Mouse (Mus musculus): ENCODE measurements at regions not wholly inside any gene's neighbourhood (a gene's known extent, or its start where the extent isn't known, plus 50 kb on each side); places are given as distances from the start of the nearest gene placed in this dataset.

GRCm38 (mm10) chr7:129978576-129978975 lies 386.9 kb downstream of the Wdr11 start:
- no peak overlapping the region for H3K4me2 ChIP-seq (ENCODE audit: low read depth)
- DNase-seq (ENCODE audit: low read depth in 3 of 3, low spot score in 3 of 3): no peak
- ATAC-seq (ENCODE audit: insufficient read depth): no peak
- H3K9ac ChIP-seq (replicated peaks): no peak overlapping the region
- no peaks in the 10 kb centered on the region for H3K4me1 ChIP-seq (replicated peaks; ENCODE audit: control insufficient read depth in 2 of 2, insufficient read depth in 2 of 2, low read length in 1 of 2)
- TF ChIP-seq CTCF (IDR thresholded peaks at IDR 0.05; ENCODE audit: low read depth) (no peak), EP300 (IDR thresholded peaks at IDR 0.05; ENCODE audit: low read depth) (no peak)
- H3K27ac ChIP-seq: no peak overlapping the region
- no peaks in the 10 kb centered on the region for H3K9me3 ChIP-seq (ENCODE audit: control insufficient read depth, low read length)
- no peaks in the 10 kb centered on the region for H3K36me3 ChIP-seq (replicated peaks; ENCODE audit: control insufficient read depth, insufficient read depth, low read depth)
- WGBS (ENCODE audit: insufficient replicate concordance): 68% methylated on average over 5 of the region's 5 CpGs
- H3K4me3 ChIP-seq (ENCODE audit: insufficient read depth in 1 of 2, low read depth in 2 of 2, low read length in 2 of 2): no peak overlapping the region
- no peaks in the 10 kb centered on the region for H3K27me3 ChIP-seq (ENCODE audit: control insufficient read depth, insufficient read depth, low read length)

DNA sequence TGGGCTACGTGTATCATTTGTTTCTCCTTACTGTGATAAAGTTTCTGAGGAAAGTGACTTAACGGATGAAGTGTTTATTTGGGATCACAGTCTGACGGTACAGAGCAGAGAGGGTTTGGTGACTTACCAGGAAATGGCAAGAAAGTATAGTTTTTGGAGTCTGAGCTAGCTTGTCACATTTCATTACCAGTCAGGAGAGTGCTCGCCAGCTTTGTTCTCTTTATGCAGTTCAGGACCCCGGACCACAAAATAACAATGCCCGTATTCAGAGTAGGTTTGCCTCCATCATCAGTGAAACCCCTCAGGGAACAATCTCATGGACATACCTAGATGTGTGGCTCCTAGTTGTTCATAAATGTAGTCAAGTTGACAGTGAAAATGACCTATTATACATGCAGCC lies 387.7 kb downstream of the Wdr11 start:
- Histone ChIP-seq H3K27me3 (ENCODE audit: control insufficient read depth, insufficient read depth, low read length) (no peaks in the 10 kb centered on the region), H3K4me1 (replicated peaks; ENCODE audit: control insufficient read depth in 2 of 2, insufficient read depth in 2 of 2, low read length in 1 of 2) (no peaks in the 10 kb centered on the region), H3K9ac (replicated peaks) (no peak overlapping the region), H3K9me3 (ENCODE audit: control insufficient read depth, low read length) (no peaks in the 10 kb centered on the region), H3K36me3 (replicated peaks; ENCODE audit: control insufficient read depth, insufficient read depth, low read depth) (no peaks in the 10 kb centered on the region), H3K27ac (no peak overlapping the region), H3K4me3 (ENCODE audit: insufficient read depth in 1 of 2, low read depth in 2 of 2, low read length in 2 of 2) (no peak overlapping the region), H3K4me2 (ENCODE audit: low read depth) (no peak overlapping the region)
- no peak for TF ChIP-seq EP300 (IDR thresholded peaks at IDR 0.05; ENCODE audit: low read depth)
- TF ChIP-seq CTCF (IDR thresholded peaks at IDR 0.05; ENCODE audit: low read depth): no peak
- DNase-seq (ENCODE audit: low read depth in 3 of 3, low spot score in 3 of 3) (no peak), ATAC-seq (ENCODE audit: insufficient read depth) (no peak)
- 62% methylated on average over 6 of the region's 6 CpGs for WGBS (ENCODE audit: insufficient replicate concordance)

- Histone ChIP-seq H3K27ac (no peak overlapping the region), H3K4me1 (replicated peaks; ENCODE audit: control insufficient read depth in 2 of 2, insufficient read depth in 2 of 2, low read length in 1 of 2) (no peaks in the 10 kb centered on the region), H3K9ac (replicated peaks) (no peak overlapping the region), H3K4me3 (ENCODE audit: insufficient read depth in 1 of 2, low read depth in 2 of 2, low read length in 2 of 2) (no peak overlapping the region), H3K4me2 (ENCODE audit: low read depth) (no peak overlapping the region), H3K36me3 (replicated peaks; ENCODE audit: control insufficient read depth, insufficient read depth, low read depth) (no peaks in the 10 kb centered on the region), H3K9me3 (ENCODE audit: control insufficient read depth, low read length) (no peaks in the 10 kb centered on the region), H3K27me3 (ENCODE audit: control insufficient read depth, insufficient read depth, low read length) (no peaks in the 10 kb centered on the region)
- 27% methylated on average over 1 of the region's 1 CpGs for WGBS (ENCODE audit: insufficient replicate concordance)
- TF ChIP-seq CTCF (IDR thresholded peaks at IDR 0.05; ENCODE audit: low read depth) (no peak), EP300 (IDR thresholded peaks at IDR 0.05; ENCODE audit: low read depth) (no peak)
- DNase-seq (ENCODE audit: low read depth in 3 of 3, low spot score in 3 of 3) (no peak), ATAC-seq (ENCODE audit: insufficient read depth) (no peak)
Measured at GRCm38 (mm10) chr7:129980501-129980900, 388.8 kb downstream of the Wdr11 start.

GRCm38 (mm10) chr7:129982411-129982810 lies 390.7 kb downstream of the Wdr11 start:
- DNase-seq (ENCODE audit: low read depth in 3 of 3, low spot score in 3 of 3) (no peak), ATAC-seq (ENCODE audit: insufficient read depth) (no peak)
- TF ChIP-seq EP300 (IDR thresholded peaks at IDR 0.05; ENCODE audit: low read depth) (no peak), CTCF (IDR thresholded peaks at IDR 0.05; ENCODE audit: low read depth) (no peak)
- Histone ChIP-seq H3K4me1 (replicated peaks; ENCODE audit: control insufficient read depth in 2 of 2, insufficient read depth in 2 of 2, low read length in 1 of 2) (0 out of 4 replicates have a peak, but pooled peaks cover 0 to 2% of the 10 kb centered on the region in 2 experiments), H3K27ac (no peak overlapping the region), H3K4me3 (ENCODE audit: insufficient read depth in 1 of 2, low read depth in 2 of 2, low read length in 2 of 2) (no peak overlapping the region), H3K9ac (replicated peaks) (no peak overlapping the region), H3K27me3 (ENCODE audit: control insufficient read depth, insufficient read depth, low read length) (no peaks in the 10 kb centered on the region), H3K4me2 (ENCODE audit: low read depth) (no peak overlapping the region), H3K36me3 (replicated peaks; ENCODE audit: control insufficient read depth, insufficient read depth, low read depth) (no peaks in the 10 kb centered on the region), H3K9me3 (ENCODE audit: control insufficient read depth, low read length) (no peaks in the 10 kb centered on the region)
- 52% methylated on average over 5 of the region's 5 CpGs for WGBS (ENCODE audit: insufficient replicate concordance)

DNA sequence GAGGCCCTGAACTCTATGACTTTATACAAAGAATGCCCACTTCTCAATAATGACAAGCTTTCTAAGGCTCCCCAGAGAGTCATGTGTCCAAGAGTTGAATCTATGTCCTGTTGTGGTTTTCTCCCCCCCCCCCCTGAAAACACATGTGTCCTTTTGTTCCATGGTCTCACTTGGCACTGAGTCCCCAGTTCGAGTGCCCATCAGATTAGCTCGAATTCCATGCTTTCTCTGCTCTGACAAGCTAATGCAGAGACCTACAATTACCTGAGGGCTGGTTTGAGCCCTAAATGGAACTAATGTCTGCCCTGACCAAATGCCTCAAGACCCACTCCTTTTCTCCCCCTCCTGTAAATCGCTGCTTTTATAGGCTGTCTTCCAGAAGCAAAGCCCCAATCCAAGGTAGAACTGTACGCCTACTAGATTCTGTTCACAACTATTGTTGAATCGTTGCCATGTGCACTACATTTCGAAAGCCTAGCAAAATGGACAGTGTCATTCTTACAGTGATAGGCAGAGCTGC lies 392.0 kb downstream of the Wdr11 start:
- Histone ChIP-seq H3K4me3 (ENCODE audit: insufficient read depth in 1 of 2, low read depth in 2 of 2, low read length in 2 of 2) (no peak overlapping the region), H3K9ac (replicated peaks) (no peak overlapping the region), H3K36me3 (replicated peaks; ENCODE audit: control insufficient read depth, insufficient read depth, low read depth) (no peaks in the 10 kb centered on the region), H3K27me3 (ENCODE audit: control insufficient read depth, insufficient read depth, low read length) (no peaks in the 10 kb centered on the region), H3K4me1 (replicated peaks; ENCODE audit: control insufficient read depth in 2 of 2, insufficient read depth in 2 of 2, low read length in 1 of 2) (peaks cover 0 to 4% of the 10 kb centered on the region in 2 experiments; a peak in 2 of 4 replicates), H3K4me2 (ENCODE audit: low read depth) (no peak overlapping the region), H3K9me3 (ENCODE audit: control insufficient read depth, low read length) (no peaks in the 10 kb centered on the region), H3K27ac (no peak overlapping the region)
- WGBS (ENCODE audit: insufficient replicate concordance): 65% methylated on average over 6 of the region's 6 CpGs
- no peak for DNase-seq (ENCODE audit: low read depth in 3 of 3, low spot score in 3 of 3)
- ATAC-seq (ENCODE audit: insufficient read depth): no peak
- TF ChIP-seq CTCF (IDR thresholded peaks at IDR 0.05; ENCODE audit: low read depth) (no peak), EP300 (IDR thresholded peaks at IDR 0.05; ENCODE audit: low read depth) (no peak)
